Mouse (Mus musculus) kidney, embryonic 14.5 days (tissue): ENCODE data around the gene Galnt13. TPM values are rescaled to one million over a fixed set of nuclear protein-coding genes. Genes with fewer than 3 reads are reported as not detected.

Experiments used
- ATAC-seq: fragments of 200-750 bp; cut with Nextera tagmentation; 2 replicates; pipeline ENCODE4 v1.8.0; 2017; ENCODE audit warnings: moderate number of reproducible peaks, mild to moderate bottlenecking, moderate TSS enrichment, moderate library complexity; ENCODE audit not compliant: low FRiP score, low TSS enrichment
- H3K27ac ChIP-seq: fragments of 300-500 bp; sonication (generic); 2 replicates; pipeline ENCODE4 v1.5.1; 2014; ENCODE audit warnings: low read depth, mild to moderate bottlenecking, low read length, moderate library complexity, mixed read lengths
- H3K27me3 ChIP-seq: fragments of 300-500 bp; sonication (generic); 2 replicates; pipeline ENCODE4 v1.6.1; 2014; ENCODE audit warnings: mild to moderate bottlenecking, low read length; ENCODE audit not compliant: control insufficient read depth, insufficient read depth
- H3K36me3 ChIP-seq: fragments of 300-500 bp; sonication (generic); 2 replicates; pipeline ENCODE4 v1.6.1; 2014; ENCODE audit warnings: low read length, mixed read lengths; ENCODE audit not compliant: control insufficient read depth, insufficient read depth
- H3K4me1 ChIP-seq: fragments of 300-500 bp; sonication (generic); 2 replicates; pipeline ENCODE4 v1.6.1; 2014; ENCODE audit warnings: low read length, mixed read lengths; ENCODE audit not compliant: control insufficient read depth, insufficient read depth
- H3K4me2 ChIP-seq: fragments of 300-500 bp; sonication (generic); replicated peaks from 2 replicates; pipeline ENCODE4 v1.6.1; 2014; ENCODE audit warnings: low read depth, mild to moderate bottlenecking, low read length
- H3K4me3 ChIP-seq: fragments of 300-500 bp; sonication (generic); 2 replicates; pipeline ENCODE4 v1.5.1; 2014; ENCODE audit warnings: mild to moderate bottlenecking, low read length
- H3K9ac ChIP-seq: fragments of 300-500 bp; sonication (generic); 2 replicates; pipeline ENCODE4 v1.6.1; 2014; ENCODE audit warnings: low read depth, mild to moderate bottlenecking, low read length, moderate library complexity
- H3K9me3 ChIP-seq: fragments of 300-500 bp; sonication (generic); 2 replicates; pipeline ENCODE4 v1.6.1; 2016; ENCODE audit warnings: low read length; ENCODE audit not compliant: control insufficient read depth
- WGBS: fragments of 180-500 bp; shearing (Covaris S2); extraction: QIAGEN DNeasy Blood & Tissue Kit; methylation state at CpG from one replicate; pipeline ENCODE4 v1.1.7; 2014; 5-methylcytosine and 5-hydroxymethylcytosine counted together
- polyA plus RNA-seq: library from polyadenylated mRNA; unstranded; fragments of >200 nt; fragmentation: Nextera tagmentation; extraction: Ambion mirVana; gene quantifications from 2 replicates; pipeline ENCODE4 v1.2.1, GENCODE M21; 2014

Gene Galnt13
- polyA plus RNA-seq, 1 experiment from 2014 or later = 0.47 TPM

DNA sequence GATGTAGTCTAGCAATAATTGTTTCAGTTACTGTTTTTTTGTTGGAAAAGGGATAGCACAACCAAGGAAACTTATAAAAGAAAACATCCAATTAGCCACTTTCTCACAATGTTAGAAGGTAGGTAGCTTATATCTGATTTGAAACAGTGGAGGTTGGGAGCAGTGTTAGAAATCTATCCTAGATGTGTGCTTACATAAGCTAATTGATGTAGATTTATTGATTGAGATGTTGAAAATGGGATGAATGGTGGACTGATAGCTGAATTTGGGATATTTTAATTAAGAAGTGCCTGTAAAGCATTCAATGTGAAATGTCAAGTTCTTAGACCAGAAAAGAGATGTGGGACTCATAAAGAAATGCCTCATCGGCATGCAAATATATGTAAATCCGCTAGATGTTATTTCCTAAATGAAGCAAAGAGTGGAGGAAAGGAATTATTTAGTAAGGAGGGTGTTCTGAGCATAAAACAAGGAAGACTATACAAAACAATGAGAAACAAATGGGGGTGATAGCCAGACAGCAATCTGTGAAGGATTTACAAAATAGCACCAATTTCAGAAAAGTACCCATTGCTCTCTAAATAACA, 377.6 kb downstream of the Galnt13 start:
- WGBS = 88% methylated on average over 2 of the region's 2 CpGs
- H3K36me3 ChIP-seq = no peaks in the 10 kb centered on the region
- H3K4me2 ChIP-seq = no peak overlapping the region
- no peak for ATAC-seq
- no peaks in the 10 kb centered on the region for H3K27me3 ChIP-seq
- no peaks in the 10 kb centered on the region for H3K9me3 ChIP-seq
- H3K27ac ChIP-seq = no peak overlapping the region
- H3K9ac ChIP-seq = no peak overlapping the region
- H3K4me3 ChIP-seq = no peak overlapping the region
- H3K4me1 ChIP-seq = no peaks in the 10 kb centered on the region

DNA sequence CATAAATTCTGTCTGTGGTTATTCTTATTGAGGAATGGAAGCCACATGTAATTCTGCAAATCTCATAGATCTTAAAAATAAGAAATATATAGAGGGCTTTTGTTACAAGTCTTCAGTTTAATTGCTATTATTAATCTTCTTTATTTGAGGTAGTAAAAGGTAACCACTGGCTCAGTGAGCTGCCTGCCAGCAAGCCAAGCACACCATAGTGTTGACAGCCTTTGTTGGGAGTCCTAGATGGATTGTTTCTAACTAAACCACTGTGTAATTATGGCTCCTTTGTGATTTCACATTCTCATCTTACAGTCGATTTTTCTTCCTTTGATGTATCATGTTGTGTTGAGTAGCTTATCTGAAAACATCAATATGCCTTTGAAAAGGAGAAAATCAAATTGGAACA, 405.1 kb downstream of the Galnt13 start:
- Histone ChIP-seq H3K9me3 (no peaks in the 10 kb centered on the region), H3K9ac (no peak overlapping the region), H3K27me3 (no peaks in the 10 kb centered on the region), H3K4me1 (no peaks in the 10 kb centered on the region), H3K4me2 (no peak overlapping the region), H3K36me3 (no peaks in the 10 kb centered on the region), H3K27ac (no peak overlapping the region), H3K4me3 (no peak overlapping the region)
- ATAC-seq = no peak
- WGBS = 5% methylated on average over 1 of the region's 1 CpGs

- no peak overlapping the region for H3K4me3 ChIP-seq
- no peak overlapping the region for H3K27ac ChIP-seq
- no peak for ATAC-seq
- no peak overlapping the region for H3K9ac ChIP-seq
- H3K36me3 ChIP-seq = no peaks in the 10 kb centered on the region
- H3K27me3 ChIP-seq = no peaks in the 10 kb centered on the region
- WGBS = 91% methylated on average over 7 of the region's 7 CpGs
- no peak overlapping the region for H3K4me2 ChIP-seq
- no peaks in the 10 kb centered on the region for H3K9me3 ChIP-seq
- no peaks in the 10 kb centered on the region for H3K4me1 ChIP-seq
These were observed 470.4 kb downstream of the Galnt13 start for GRCm38 (mm10) chr2:54906282-54907060.

DNA sequence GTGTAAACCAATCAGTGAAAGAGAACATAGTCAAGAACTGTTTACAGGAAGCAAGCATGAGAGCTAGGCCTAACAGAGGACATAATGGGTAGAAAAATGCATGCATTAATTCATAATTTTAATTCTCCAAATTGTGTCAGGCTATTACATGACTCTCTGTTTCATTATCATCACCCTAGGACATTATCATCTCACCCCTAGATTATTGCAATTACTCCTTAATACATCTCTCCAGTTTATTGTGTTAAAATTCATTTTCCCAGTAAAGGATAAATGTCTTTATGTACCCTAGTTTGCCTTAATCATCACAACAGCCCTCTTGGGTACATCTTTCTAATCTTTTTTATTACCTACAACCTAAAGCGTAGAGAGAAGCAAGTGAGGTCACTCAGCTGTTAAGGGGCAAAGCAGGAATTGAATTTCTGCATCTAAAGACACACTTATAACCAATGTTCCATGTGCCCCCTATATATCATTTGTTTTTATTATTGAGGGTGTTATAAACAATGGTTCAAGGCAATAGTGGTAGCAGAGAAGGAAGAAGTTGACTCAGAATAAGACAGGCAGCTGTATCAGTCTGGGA, 479.1 kb downstream of the Galnt13 start:
- WGBS = 70% methylated on average over 1 of the region's 1 CpGs
- H3K4me2 ChIP-seq = no peak overlapping the region
- H3K27me3 ChIP-seq = no peaks in the 10 kb centered on the region
- no peak overlapping the region for H3K27ac ChIP-seq
- no peak overlapping the region for H3K9ac ChIP-seq
- H3K36me3 ChIP-seq = no peaks in the 10 kb centered on the region
- H3K4me1 ChIP-seq = no peaks in the 10 kb centered on the region
- H3K9me3 ChIP-seq = no peaks in the 10 kb centered on the region
- ATAC-seq = no peak
- no peak overlapping the region for H3K4me3 ChIP-seq

DNA sequence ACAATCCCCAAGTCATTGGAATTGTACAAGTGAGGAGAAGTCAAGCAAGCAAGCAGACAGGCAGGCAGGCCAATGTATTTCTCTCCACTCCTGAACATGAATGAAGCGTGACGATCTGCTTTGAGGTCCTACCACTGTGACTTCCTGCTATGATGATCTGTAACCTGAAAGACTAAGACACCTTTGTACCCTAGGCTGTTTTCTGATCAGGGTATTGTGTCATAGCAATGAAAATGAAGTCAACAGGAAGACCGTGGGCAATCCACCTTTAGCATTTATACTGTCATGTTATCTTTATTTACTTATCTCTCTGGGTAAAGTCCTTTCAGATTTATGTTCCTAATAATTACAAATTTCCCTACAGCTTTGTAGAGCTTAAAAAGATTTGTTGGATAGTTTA, 500.3 kb downstream of the Galnt13 start:
- 91% methylated on average over 3 of the region's 3 CpGs for WGBS
- Histone ChIP-seq H3K27me3 (no peaks in the 10 kb centered on the region), H3K27ac (no peak overlapping the region), H3K4me1 (no peaks in the 10 kb centered on the region), H3K9ac (no peak overlapping the region), H3K4me2 (no peak overlapping the region), H3K4me3 (no peak overlapping the region), H3K36me3 (no peaks in the 10 kb centered on the region), H3K9me3 (no peaks in the 10 kb centered on the region)
- ATAC-seq = no peak

- H3K4me2 ChIP-seq = no peak overlapping the region
- H3K9ac ChIP-seq = no peak overlapping the region
- H3K9me3 ChIP-seq = no peaks in the 10 kb centered on the region
- no peak overlapping the region for H3K4me3 ChIP-seq
- no peaks in the 10 kb centered on the region for H3K4me1 ChIP-seq
- no peak overlapping the region for H3K27ac ChIP-seq
- H3K27me3 ChIP-seq = no peaks in the 10 kb centered on the region
- no peaks in the 10 kb centered on the region for H3K36me3 ChIP-seq
- ATAC-seq = no peak
These were observed 501.2 kb downstream of the Galnt13 start for GRCm38 (mm10) chr2:54937306-54937705.

- no peaks in the 10 kb centered on the region for H3K36me3 ChIP-seq
- no peaks in the 10 kb centered on the region for H3K27me3 ChIP-seq
- no peak overlapping the region for H3K4me2 ChIP-seq
- no peaks in the 10 kb centered on the region for H3K4me1 ChIP-seq
- no peak overlapping the region for H3K27ac ChIP-seq
- H3K9ac ChIP-seq = no peak overlapping the region
- no peak overlapping the region for H3K4me3 ChIP-seq
- ATAC-seq = no peak
- H3K9me3 ChIP-seq = no peaks in the 10 kb centered on the region
These were observed 502.0 kb downstream of the Galnt13 start for GRCm38 (mm10) chr2:54938075-54938474.

DNA sequence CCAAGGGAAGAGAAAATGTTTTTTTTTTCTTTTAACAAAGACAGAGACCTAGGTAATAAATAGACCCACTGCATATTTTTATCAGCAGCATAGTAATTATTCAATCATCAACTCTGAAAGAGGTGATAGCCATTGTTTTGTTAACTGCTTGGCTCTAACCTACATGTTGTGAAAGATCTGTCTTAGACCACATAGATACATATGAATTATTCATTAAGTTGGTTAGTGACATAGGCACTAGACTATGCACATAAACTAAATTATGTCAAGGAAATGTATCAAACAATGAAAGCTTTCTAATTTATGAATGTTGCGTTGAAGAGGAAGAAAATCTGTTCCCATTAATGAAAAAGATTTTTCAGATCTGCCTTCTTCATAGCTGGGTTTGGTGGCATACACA, 507.3 kb downstream of the Galnt13 start:
- Histone ChIP-seq H3K9ac (no peak overlapping the region), H3K27ac (no peak overlapping the region), H3K27me3 (no peaks in the 10 kb centered on the region), H3K4me3 (no peak overlapping the region), H3K36me3 (no peaks in the 10 kb centered on the region), H3K4me2 (no peak overlapping the region), H3K4me1 (no peaks in the 10 kb centered on the region), H3K9me3 (no peaks in the 10 kb centered on the region)
- no peak for ATAC-seq
- WGBS = 89% methylated on average over 1 of the region's 1 CpGs

DNA sequence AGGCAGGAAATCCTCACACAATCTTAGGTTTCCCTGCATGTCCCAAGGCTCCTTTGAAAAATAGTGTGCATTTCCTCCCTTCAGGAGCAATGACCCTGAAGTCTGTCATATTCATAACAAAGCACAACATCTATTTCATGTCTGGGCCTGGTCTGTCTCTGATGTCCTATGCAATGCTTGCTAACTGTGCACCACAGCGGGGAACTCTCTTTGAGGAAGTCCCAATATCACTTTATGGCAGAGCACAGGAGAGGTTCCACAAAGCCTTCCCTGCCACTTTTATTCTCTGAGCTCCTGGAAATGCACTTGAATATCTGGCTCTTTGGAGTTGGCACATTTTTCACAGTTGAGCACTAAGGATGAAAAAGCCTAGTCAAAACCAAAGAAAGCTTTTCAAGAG, 547.7 kb downstream of the Galnt13 start:
- no peaks in the 10 kb centered on the region for H3K4me1 ChIP-seq

More for the DNA sequence above, 547.7 kb downstream of the Galnt13 start:
- no peaks in the 10 kb centered on the region for H3K27me3 ChIP-seq
- H3K9ac ChIP-seq = no peak overlapping the region
- no peak overlapping the region for H3K4me3 ChIP-seq
- no peak for ATAC-seq
- no peak overlapping the region for H3K27ac ChIP-seq
- no peak overlapping the region for H3K4me2 ChIP-seq
- H3K9me3 ChIP-seq = no peaks in the 10 kb centered on the region
- 82% methylated on average over 1 of the region's 1 CpGs for WGBS
- H3K36me3 ChIP-seq = no peaks in the 10 kb centered on the region
